Mouse (Mus musculus) forebrain, embryonic 15.5 days (tissue): ENCODE data around the gene Tpst1. TPM values are rescaled to one million over a fixed set of nuclear protein-coding genes. Genes with fewer than 3 reads are reported as not detected.

Experiments
- ATAC-seq: fragments of 200-750 bp; cut with Nextera tagmentation; replicated peaks from 2 replicates; pipeline ENCODE4 v1.8.0; 2017; ENCODE audit warnings: mild to moderate bottlenecking, moderate TSS enrichment, moderate library complexity
- H3K27ac ChIP-seq: fragments of 300-500 bp; sonication (generic); replicated peaks from 2 replicates; pipeline ENCODE4 v1.5.1; 2015; ENCODE audit warnings: mild to moderate bottlenecking, inconsistent platforms
- H3K27me3 ChIP-seq: fragments of 300-500 bp; sonication (generic); 2 replicates; pipeline ENCODE4 v1.6.1; 2015; ENCODE audit warnings: inconsistent platforms
- H3K36me3 ChIP-seq: fragments of 300-500 bp; sonication (generic); 2 replicates; pipeline ENCODE4 v1.6.1; 2015; ENCODE audit warnings: mild to moderate bottlenecking, inconsistent platforms
- H3K4me1 ChIP-seq: fragments of 300-500 bp; sonication (generic); 2 replicates; pipeline ENCODE4 v1.6.1; 2015; ENCODE audit warnings: inconsistent platforms
- H3K4me2 ChIP-seq: fragments of 300-500 bp; sonication (generic); replicated peaks from 2 replicates; pipeline ENCODE4 v1.6.1; 2015; ENCODE audit warnings: mild to moderate bottlenecking, inconsistent platforms
- H3K4me3 ChIP-seq: fragments of 300-500 bp; sonication (generic); 2 replicates; pipeline ENCODE4 v1.5.1; 2015; ENCODE audit warnings: mild to moderate bottlenecking, inconsistent platforms
- H3K9ac ChIP-seq: fragments of 300-500 bp; sonication (generic); replicated peaks from 2 replicates; pipeline ENCODE4 v1.6.1; 2015; ENCODE audit warnings: mild to moderate bottlenecking, inconsistent platforms
- H3K9me3 ChIP-seq: fragments of 300-500 bp; sonication (generic); 2 replicates; pipeline ENCODE4 v1.6.1; 2016; ENCODE audit warnings: inconsistent platforms
- WGBS: fragments of 180-500 bp; shearing (Covaris S2); methylation state at CpG from one replicate; pipeline ENCODE4 v1.1.7; 2015; ENCODE audit warnings: mixed read lengths; 5-methylcytosine and 5-hydroxymethylcytosine counted together
- polyA plus RNA-seq: library from polyadenylated mRNA; unstranded; fragments of >200 nt; fragmentation: Nextera tagmentation; extraction: Ambion mirVana; gene quantifications from 2 replicates; pipeline ENCODE4 v1.2.1, GENCODE M21; 2015

Gene Tpst1
- polyA plus RNA-seq, 1 experiment from 2014 or later, result 57.7 TPM

DNA sequence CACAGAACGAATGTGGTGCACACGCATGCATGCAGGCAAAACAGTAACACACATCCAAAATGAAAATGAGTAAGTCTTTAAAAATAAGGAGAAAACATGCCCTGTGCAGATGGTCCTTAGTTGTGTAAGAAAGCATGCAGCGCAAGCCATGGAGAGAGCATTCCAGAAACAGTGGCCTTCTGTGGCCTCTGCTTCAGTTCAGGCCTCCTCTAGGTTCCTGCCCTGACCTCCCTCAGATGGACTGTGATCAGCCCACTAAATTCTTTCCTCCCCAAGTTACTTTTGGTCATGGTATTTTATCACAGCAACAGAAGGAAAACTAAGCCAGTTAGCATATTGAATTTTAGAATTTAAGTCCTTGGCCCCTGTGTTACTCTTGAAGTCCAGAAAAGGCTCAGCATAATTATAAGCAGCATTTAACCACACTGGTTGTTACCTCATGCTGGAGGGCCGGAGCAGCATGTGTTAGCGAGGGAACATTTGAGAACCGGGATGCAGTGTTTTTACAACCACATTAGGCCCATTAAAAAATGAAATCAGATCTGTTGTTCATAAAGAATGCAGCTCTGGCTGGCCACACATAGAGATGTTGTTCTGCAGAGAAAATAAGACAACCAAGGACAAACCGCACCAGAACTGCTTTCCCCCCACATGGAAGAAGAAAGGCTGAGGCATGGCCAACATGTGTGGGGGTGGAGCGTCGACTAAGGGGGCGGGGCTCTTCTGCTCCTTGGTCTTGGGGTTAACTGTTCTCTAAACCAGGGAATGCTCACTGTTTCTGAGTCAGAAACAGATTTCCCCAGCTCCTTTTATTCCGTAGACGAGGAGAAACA lies 37.7 kb downstream of the Tpst1 start:
- Histone ChIP-seq H3K27me3 (no peaks in the 10 kb centered on the region), H3K36me3 (peaks cover 11% of the 10 kb centered on the region), H3K27ac (no peak overlapping the region), H3K9ac (no peak overlapping the region), H3K4me3 (no peak overlapping the region), H3K9me3 (no peaks in the 10 kb centered on the region), H3K4me1 (no peaks in the 10 kb centered on the region), H3K4me2 (no peak overlapping the region)
- no peak for ATAC-seq
- 78% methylated on average over 12 of the region's 12 CpGs for WGBS

GRCm38 (mm10) chr5:130112653-130113052 lies 39.5 kb downstream of the Tpst1 start:
- Histone ChIP-seq H3K27me3 (no peaks in the 10 kb centered on the region), H3K9me3 (no peaks in the 10 kb centered on the region), H3K4me2 (no peak overlapping the region), H3K9ac (no peak overlapping the region), H3K27ac (no peak overlapping the region), H3K4me3 (no peak overlapping the region), H3K4me1 (no peaks in the 10 kb centered on the region), H3K36me3 (peaks cover 15% of the 10 kb centered on the region)
- no peak for ATAC-seq

DNA sequence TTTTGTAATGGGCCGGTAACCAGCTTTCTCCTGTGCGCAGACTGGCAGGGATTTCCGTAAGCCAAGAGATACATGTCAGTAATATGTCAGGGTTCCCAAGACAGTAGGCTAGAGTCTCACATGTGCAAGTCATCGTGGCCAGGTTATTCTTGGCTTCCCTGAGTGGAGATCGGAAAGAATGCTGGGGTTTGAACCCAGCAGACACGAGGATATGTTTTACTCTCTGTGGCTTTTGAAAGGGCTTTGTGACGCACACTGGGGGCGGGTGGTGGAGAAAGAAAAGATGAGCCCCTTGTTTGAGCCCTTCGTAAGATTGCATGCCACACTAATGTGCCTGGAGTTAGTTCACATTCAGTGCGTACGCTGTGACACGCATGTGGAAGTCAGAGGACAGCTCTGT lies 43.0 kb downstream of the Tpst1 start:
- Histone ChIP-seq H3K9me3 (no peaks in the 10 kb centered on the region), H3K4me1 (no peaks in the 10 kb centered on the region), H3K27me3 (no peaks in the 10 kb centered on the region), H3K4me3 (no peak overlapping the region), H3K27ac (no peak overlapping the region), H3K36me3 (peaks cover 13% of the 10 kb centered on the region), H3K9ac (no peak overlapping the region), H3K4me2 (no peak overlapping the region)
- ATAC-seq, result no peak
- WGBS, result 94% methylated on average over 12 of the region's 12 CpGs

DNA sequence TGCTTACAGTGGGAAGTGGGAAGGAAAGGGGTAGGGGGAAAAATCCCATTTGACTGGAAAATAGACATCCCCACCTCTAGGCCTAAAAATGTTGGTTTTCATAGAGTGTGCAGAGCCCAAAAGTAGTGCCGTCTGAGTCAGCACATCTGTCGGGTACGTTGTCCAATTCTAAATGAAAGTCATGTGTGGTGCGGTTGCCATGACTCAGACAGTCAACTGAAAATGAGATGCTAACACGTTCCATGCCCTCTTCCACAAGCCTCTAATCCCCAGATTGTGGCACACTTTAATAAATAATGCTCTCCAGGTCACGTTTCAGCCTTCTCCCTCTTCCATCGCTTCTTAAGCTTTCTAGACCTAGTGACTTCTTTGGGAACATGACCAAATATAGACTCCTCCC lies 43.7 kb downstream of the Tpst1 start:
- H3K27me3 ChIP-seq, result no peaks in the 10 kb centered on the region
- 90% methylated on average over 7 of the region's 7 CpGs for WGBS
- H3K36me3 ChIP-seq, result peaks cover 13% of the 10 kb centered on the region
- H3K4me2 ChIP-seq, result no peak overlapping the region
- no peak overlapping the region for H3K4me3 ChIP-seq
- no peaks in the 10 kb centered on the region for H3K9me3 ChIP-seq
- no peaks in the 10 kb centered on the region for H3K4me1 ChIP-seq
- no peak for ATAC-seq
- no peak overlapping the region for H3K27ac ChIP-seq
- H3K9ac ChIP-seq, result no peak overlapping the region

DNA sequence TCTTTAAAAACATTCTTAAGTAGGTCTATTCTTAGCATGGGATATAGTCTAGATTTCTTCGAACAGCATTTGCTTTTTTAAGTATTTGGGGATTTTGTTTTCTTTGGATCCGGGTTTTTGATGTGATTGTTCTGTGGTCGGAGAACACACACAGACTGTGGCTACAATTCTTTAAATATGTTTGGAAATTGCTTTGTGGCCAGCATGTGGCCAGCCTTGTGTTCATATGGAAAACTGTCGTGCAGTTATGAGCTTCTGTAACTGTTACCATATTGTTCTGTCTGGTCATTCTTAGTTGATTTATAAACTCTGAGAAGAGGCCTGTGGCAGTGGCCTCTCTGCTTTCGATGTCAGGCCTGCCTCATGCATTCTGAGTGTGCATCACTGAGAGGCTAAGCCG lies 44.8 kb downstream of the Tpst1 start:
- no peak overlapping the region for H3K9ac ChIP-seq
- peaks cover 13% of the 10 kb centered on the region for H3K36me3 ChIP-seq
- no peaks in the 10 kb centered on the region for H3K4me1 ChIP-seq
- H3K4me2 ChIP-seq, result no peak overlapping the region
- 89% methylated on average over 6 of the region's 6 CpGs for WGBS
- no peaks in the 10 kb centered on the region for H3K9me3 ChIP-seq
- H3K27ac ChIP-seq, result no peak overlapping the region
- no peaks in the 10 kb centered on the region for H3K27me3 ChIP-seq
- no peak for ATAC-seq
- no peak overlapping the region for H3K4me3 ChIP-seq

DNA sequence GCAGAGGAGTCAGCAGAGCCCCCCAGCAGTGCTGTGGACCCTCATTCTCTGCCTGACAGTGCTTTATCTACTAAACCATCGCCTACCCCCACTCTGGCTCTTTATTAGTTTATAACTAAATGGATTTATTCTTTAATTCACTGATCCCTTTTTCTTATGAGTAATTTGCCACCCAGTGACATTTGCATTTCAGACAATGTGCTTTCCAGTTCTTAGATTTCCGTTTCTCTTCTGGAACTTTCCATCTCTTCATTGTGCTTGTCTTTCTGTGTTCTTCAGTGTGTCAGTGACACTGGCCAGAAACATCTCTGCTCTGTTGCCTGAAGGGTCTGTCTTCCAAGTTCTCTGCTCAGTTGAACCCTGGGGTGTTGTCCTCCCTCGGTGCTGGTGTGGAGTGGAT lies 46.1 kb downstream of the Tpst1 start:
- ATAC-seq, result no peak
- Histone ChIP-seq H3K27ac (no peak overlapping the region), H3K4me2 (no peak overlapping the region), H3K9me3 (no peaks in the 10 kb centered on the region), H3K4me3 (no peak overlapping the region), H3K9ac (no peak overlapping the region), H3K27me3 (no peaks in the 10 kb centered on the region), H3K36me3 (peaks cover 13% of the 10 kb centered on the region), H3K4me1 (no peaks in the 10 kb centered on the region)
- 79% methylated on average over 3 of the region's 3 CpGs for WGBS

DNA sequence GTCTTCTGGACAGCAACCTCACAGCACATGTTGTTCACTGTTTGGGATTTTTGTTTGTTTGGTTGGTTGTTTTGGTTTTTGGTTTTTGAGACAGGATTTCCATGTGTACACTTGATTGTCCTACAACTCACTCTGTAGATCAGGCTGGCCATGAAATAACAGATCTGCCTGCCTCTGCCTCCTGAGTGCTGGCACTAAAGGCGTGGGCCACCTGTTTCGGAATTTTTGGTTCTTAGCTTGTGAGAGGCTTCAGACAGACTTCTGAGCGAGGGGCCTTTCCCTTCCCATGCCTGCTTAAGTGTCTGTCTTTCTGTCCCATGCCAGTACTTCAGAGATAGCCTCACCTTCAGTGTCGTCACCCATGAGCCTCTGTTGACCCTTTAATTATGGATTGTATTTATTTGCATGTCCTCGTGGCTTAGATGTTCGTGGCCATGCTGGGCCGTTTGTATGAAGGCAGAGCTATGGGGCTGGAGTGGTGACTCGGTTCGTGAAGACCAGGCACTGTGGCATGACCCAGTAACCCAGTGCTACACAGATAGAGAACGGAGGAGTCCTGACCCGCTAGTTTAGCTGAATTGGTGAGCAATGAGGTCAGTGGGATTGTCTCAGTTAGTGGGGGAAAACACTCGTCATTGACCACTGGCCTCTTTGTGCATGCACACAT lies 47.1 kb downstream of the Tpst1 start:
- Histone ChIP-seq H3K4me3 (no peak overlapping the region), H3K4me2 (no peak overlapping the region), H3K36me3 (peaks cover 6% of the 10 kb centered on the region), H3K27ac (no peak overlapping the region), H3K4me1 (no peaks in the 10 kb centered on the region), H3K9ac (no peak overlapping the region), H3K27me3 (no peaks in the 10 kb centered on the region), H3K9me3 (no peaks in the 10 kb centered on the region)
- WGBS, result 89% methylated on average over 12 of the region's 12 CpGs
- ATAC-seq, result no peak

DNA sequence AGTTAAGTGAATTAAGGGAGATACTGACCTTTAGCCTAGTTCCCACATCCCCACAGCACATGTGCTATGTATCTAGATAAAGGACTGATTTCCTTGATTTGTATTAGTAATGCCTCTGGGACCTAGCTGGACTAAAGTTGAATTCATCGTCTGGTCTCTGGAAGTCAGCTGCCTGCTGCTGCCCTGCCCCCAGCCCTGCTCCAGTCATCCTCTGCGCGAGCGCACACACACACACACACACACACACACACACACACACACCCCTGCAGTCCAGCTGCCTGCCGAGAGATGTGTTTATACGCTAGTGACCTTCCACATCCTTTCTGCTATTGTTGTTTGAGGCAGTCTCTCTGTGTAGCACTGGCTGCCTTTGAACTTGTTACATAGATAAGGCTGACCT lies 47.8 kb downstream of the Tpst1 start:
- H3K4me1 ChIP-seq, result no peaks in the 10 kb centered on the region
- no peak overlapping the region for H3K4me3 ChIP-seq
- H3K9me3 ChIP-seq, result no peaks in the 10 kb centered on the region
- 81% methylated on average over 6 of the region's 6 CpGs for WGBS
- H3K9ac ChIP-seq, result no peak overlapping the region
- peaks cover 4% of the 10 kb centered on the region; the same call in 1 of the 2 replicates for H3K36me3 ChIP-seq
- ATAC-seq, result no peak
- H3K4me2 ChIP-seq, result no peak overlapping the region
- H3K27ac ChIP-seq, result no peak overlapping the region
- no peaks in the 10 kb centered on the region for H3K27me3 ChIP-seq

DNA sequence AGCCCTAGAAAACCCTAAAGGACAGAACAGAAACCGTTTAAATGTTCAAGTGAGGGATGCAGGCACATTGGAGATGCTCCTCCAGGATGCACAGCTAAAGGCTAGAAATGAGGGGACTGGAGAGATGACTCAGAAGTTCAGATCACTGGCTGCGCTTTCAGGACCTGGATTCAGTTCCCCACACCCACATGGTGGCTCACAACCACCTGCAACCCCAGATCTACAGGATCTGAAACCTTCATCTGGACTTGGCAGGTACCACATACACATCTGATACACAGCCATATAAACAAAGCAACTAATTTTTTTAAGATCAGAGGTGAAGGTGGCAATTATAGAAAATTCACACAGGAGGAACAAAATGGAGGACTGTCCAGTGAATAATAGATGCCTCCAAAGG lies 49.2 kb downstream of the Tpst1 start:
- no peaks in the 10 kb centered on the region for H3K36me3 ChIP-seq
- no peak for ATAC-seq
- 95% methylated on average over 2 of the region's 2 CpGs for WGBS
- no peak overlapping the region for H3K4me2 ChIP-seq
- H3K9ac ChIP-seq, result no peak overlapping the region
- no peaks in the 10 kb centered on the region for H3K27me3 ChIP-seq
- no peaks in the 10 kb centered on the region for H3K9me3 ChIP-seq
- H3K4me1 ChIP-seq, result no peaks in the 10 kb centered on the region
- no peak overlapping the region for H3K27ac ChIP-seq
- H3K4me3 ChIP-seq, result no peak overlapping the region

- no peaks in the 10 kb centered on the region for H3K4me1 ChIP-seq
- no peak for ATAC-seq
- H3K9ac ChIP-seq, result no peak overlapping the region
- H3K4me3 ChIP-seq, result no peak overlapping the region
- 79% methylated on average over 5 of the region's 5 CpGs for WGBS
- H3K36me3 ChIP-seq, result no peaks in the 10 kb centered on the region
- no peaks in the 10 kb centered on the region for H3K9me3 ChIP-seq
- no peak overlapping the region for H3K4me2 ChIP-seq
- no peaks in the 10 kb centered on the region for H3K27me3 ChIP-seq
- 0 out of 2 replicates have a peak overlapping the region, but pooled peaks have one; percentile 4 for H3K27ac ChIP-seq
Observed at GRCm38 (mm10) chr5:130124271-130124670, 51.1 kb downstream of the Tpst1 start.

GRCm38 (mm10) chr5:130128686-130129523 lies 55.8 kb downstream of the Tpst1 start:
- 79% methylated on average over 11 of the region's 11 CpGs for WGBS
- Histone ChIP-seq H3K4me1 (no peaks in the 10 kb centered on the region), H3K4me2 (no peak overlapping the region), H3K9ac (no peak overlapping the region), H3K27me3 (no peaks in the 10 kb centered on the region), H3K4me3 (no peak overlapping the region), H3K36me3 (no peaks in the 10 kb centered on the region; the same call in 1 of the 2 replicates), H3K9me3 (no peaks in the 10 kb centered on the region), H3K27ac (no peak overlapping the region)
- ATAC-seq, result no peak

DNA sequence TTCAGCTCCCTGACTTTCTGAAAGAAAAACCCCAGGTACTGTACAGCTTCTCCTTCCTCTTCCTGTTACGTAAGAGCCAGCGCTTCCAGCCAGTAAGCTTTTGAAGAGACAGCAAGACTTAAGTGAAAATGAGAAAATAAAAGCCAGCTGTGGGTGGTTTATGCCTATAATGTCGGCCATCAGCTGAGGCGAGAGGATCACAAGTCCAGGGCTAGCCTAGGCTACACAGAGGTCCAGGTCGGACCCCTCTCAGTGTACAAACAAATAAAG lies 56.3 kb downstream of the Tpst1 start:
- no peak overlapping the region for H3K4me3 ChIP-seq
- H3K9me3 ChIP-seq, result no peaks in the 10 kb centered on the region
- no peak overlapping the region for H3K4me2 ChIP-seq
- no peak overlapping the region for H3K27ac ChIP-seq
- no peak overlapping the region for H3K9ac ChIP-seq
- H3K36me3 ChIP-seq, result no peaks in the 10 kb centered on the region; the same call in 1 of the 2 replicates
- no peaks in the 10 kb centered on the region for H3K27me3 ChIP-seq
- WGBS, result 93% methylated on average over 5 of the region's 5 CpGs
- H3K4me1 ChIP-seq, result no peaks in the 10 kb centered on the region
- no peak for ATAC-seq
